Mouse (Mus musculus) myocyte (in vitro differentiated cells): ENCODE results near the gene Lats1. TPM values are rescaled to one million over a fixed set of nuclear protein-coding genes. Genes with fewer than 3 reads are reported as not detected.

Experiments
- H3K27me3 ChIP-seq: one replicate; pipeline ENCODE4 v1.6.1; 2011; ENCODE audit not compliant: control insufficient read depth, insufficient read depth, insufficient read length
- H3K36me3 ChIP-seq: one replicate; pipeline ENCODE4 v1.6.1; 2011; ENCODE audit not compliant: control insufficient read depth, insufficient read depth
- H3K4me2 ChIP-seq: one replicate; pipeline ENCODE4 v1.6.1; 2011; ENCODE audit warnings: low read depth, control low read depth
- H3K4me3 ChIP-seq: one replicate; pipeline ENCODE4 v1.5.1; 2011; ENCODE audit warnings: mild to moderate bottlenecking, control low read depth, moderate library complexity
- H3K79me2 ChIP-seq: one replicate; pipeline ENCODE4 v1.6.1; 2011; ENCODE audit not compliant: control insufficient read depth, insufficient read depth
- H3ac ChIP-seq: one replicate; pipeline ENCODE4 v1.6.1; 2011; ENCODE audit not compliant: control insufficient read depth, insufficient read length
- CEBPB ChIP-seq: IDR thresholded peaks from 2 replicates; pipeline ENCODE4 v1.6.1; 2011; ENCODE audit warnings: mild to moderate bottlenecking, moderate library complexity; ENCODE audit not compliant: poor library complexity, insufficient read depth, severe bottlenecking
- E2F4 ChIP-seq: IDR thresholded peaks from one replicate; pipeline ENCODE4 v1.6.1; 2011; ENCODE audit warnings: mild to moderate bottlenecking, control low read depth, moderate library complexity; ENCODE audit not compliant: insufficient read depth
- MAX ChIP-seq: IDR thresholded peaks from one replicate; pipeline ENCODE4 v1.6.1; 2011; ENCODE audit warnings: low read depth, mild to moderate bottlenecking, control low read depth
- MYOD1 ChIP-seq, 3 experiments: IDR thresholded peaks; one replicate each; pipeline ENCODE4 v1.6.1; 2011; ENCODE audit warnings: control low read depth in 2 of 3, low read depth in 2 of 3, mild to moderate bottlenecking in 2 of 3, moderate library complexity in 1 of 3; ENCODE audit not compliant: insufficient read length in 2 of 3, control insufficient read depth in 1 of 3
- MYOG ChIP-seq, 3 experiments: IDR thresholded peaks; one replicate each; pipeline ENCODE4 v1.6.1; 2011; ENCODE audit warnings: control low read depth in 2 of 3, low read depth in 2 of 3, mild to moderate bottlenecking in 2 of 3; ENCODE audit not compliant: insufficient read length in 2 of 3, control insufficient read depth in 1 of 3, insufficient read depth in 1 of 3
- POLR2A ChIP-seq: IDR thresholded peaks from one replicate; pipeline ENCODE4 v1.6.1; 2011; ENCODE audit warnings: low read depth, mild to moderate bottlenecking, control low read depth, moderate library complexity; ENCODE audit not compliant: insufficient read length
- POLR2AphosphoS2 ChIP-seq: IDR thresholded peaks from one replicate; pipeline ENCODE4 v1.6.1; 2011; ENCODE audit warnings: low read depth, control low read depth; ENCODE audit not compliant: insufficient read length
- REST ChIP-seq: IDR thresholded peaks from one replicate; pipeline ENCODE4 v1.6.1; 2011; ENCODE audit warnings: mild to moderate bottlenecking, control low read depth, moderate library complexity; ENCODE audit not compliant: insufficient read depth, insufficient read length
- SRF ChIP-seq: IDR thresholded peaks from one replicate; pipeline ENCODE4 v1.6.1; 2011; ENCODE audit warnings: low read depth; ENCODE audit not compliant: control insufficient read depth, insufficient read length
- TCF12 ChIP-seq: IDR thresholded peaks from one replicate; pipeline ENCODE4 v1.6.1; 2011; ENCODE audit warnings: mild to moderate bottlenecking, control low read depth; ENCODE audit not compliant: poor library complexity, insufficient read depth, severe bottlenecking
- TCF3 ChIP-seq: IDR thresholded peaks from one replicate; pipeline ENCODE4 v1.6.1; 2011; ENCODE audit warnings: low read depth, control low read depth; ENCODE audit not compliant: insufficient read length
- USF1 ChIP-seq: IDR thresholded peaks from one replicate; pipeline ENCODE4 v1.6.1; 2011; ENCODE audit warnings: low read depth, mild to moderate bottlenecking, control low read depth, moderate library complexity
- polyA plus RNA-seq: library from polyadenylated mRNA; unstranded; fragments of >200 nt; fragmentation: generic; extraction: Trizol; gene quantifications from one replicate; pipeline ENCODE4 v1.2.1, GENCODE M21; 2012; ENCODE audit warnings: missing spikeins

Gene Lats1
- polyA plus RNA-seq, 1 experiment: 5.0 TPM

GRCm38 (mm10) chr10:7667342-7667802 is 13.6 kb upstream of the Lats1 start, which contains the start of gene Nup43:
Nup43 (plus strand) TSS chr10:7667503.
- TF ChIP-seq POLR2A (peak; percentile 60), TCF3 (no peak), POLR2AphosphoS2 (peak; percentile 70), E2F4 (peak; percentile 81), MAX (peak; percentile 67)
- Histone ChIP-seq H3ac (peak within 1 kb of the TSS; percentile 52), H3K4me3 (peak within 1 kb of the TSS; percentile 48), H3K36me3 (no peaks in the 10 kb centered on the region), H3K27me3 (no peaks in the 10 kb centered on the region), H3K79me2 (peaks cover 28% of the 10 kb centered on the region), H3K4me2 (peak within 1 kb of the TSS; percentile 91)

- Histone ChIP-seq H3K79me2 (peaks cover 19% of the 10 kb centered on the region), H3K36me3 (peaks cover 26% of the 10 kb centered on the region), H3K4me2 (no peak overlapping the region), H3K4me3 (no peak overlapping the region), H3ac (no peak overlapping the region), H3K27me3 (no peaks in the 10 kb centered on the region)
- no peak for TF ChIP-seq TCF3
- TF ChIP-seq USF1: no peak
- no peak for TF ChIP-seq MAX
- no peak for TF ChIP-seq MYOD1 (IDR thresholded peaks at IDR 0.05; ENCODE audit: control insufficient read depth in 1 of 3, insufficient read length in 2 of 3, low read depth in 2 of 3)
Observed at GRCm38 (mm10) chr10:7673673-7674072, 7.3 kb upstream of the Lats1 start.

DNA sequence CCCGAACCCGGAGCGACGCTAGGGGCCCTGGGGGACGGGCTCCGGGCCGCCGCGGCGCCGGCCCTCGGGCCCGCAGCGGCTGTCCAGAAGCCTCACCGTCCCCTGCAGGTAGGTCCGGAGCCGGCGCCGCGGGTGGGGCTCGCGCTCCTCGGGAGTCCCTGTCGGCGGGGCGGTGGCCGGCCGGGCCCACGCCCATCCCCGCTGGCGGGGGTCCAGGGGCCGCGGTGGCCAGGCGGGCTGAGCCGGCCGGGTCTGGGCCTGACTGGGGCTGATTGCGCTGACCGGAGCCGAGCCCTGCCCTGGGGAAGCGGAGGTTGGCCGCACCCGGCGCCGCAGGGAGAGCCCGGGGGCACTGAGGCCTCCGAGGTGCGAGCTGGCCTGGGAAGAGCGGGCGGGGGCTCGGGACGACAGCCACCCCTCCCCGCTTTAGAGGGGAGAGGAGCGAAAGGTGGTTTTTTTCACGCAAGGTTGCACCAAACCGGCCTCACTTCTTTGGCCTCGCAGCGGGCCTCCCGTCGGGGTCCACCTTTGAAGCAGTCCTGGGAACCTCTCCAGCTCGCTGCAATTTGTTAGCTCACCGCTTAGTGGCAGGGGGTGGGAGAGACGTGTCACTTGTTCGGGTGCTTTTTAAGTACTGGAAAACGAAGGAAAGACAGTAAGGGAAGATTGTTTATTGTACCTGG is 470 bp downstream of the Lats1 start:
- no peak for TF ChIP-seq POLR2AphosphoS2
- no peak for TF ChIP-seq CEBPB
- TF ChIP-seq SRF: no peak
- no peak for TF ChIP-seq USF1
- TF ChIP-seq MYOG (IDR thresholded peaks at IDR 0.05; ENCODE audit: control insufficient read depth in 1 of 3, insufficient read depth in 1 of 3, insufficient read length in 2 of 3, low read depth in 2 of 3): no peak
- no peak for TF ChIP-seq REST
- no peak for TF ChIP-seq MAX
- no peak for TF ChIP-seq POLR2A
- TF ChIP-seq TCF3: no peak
- TF ChIP-seq E2F4: no peak
- no peak for TF ChIP-seq TCF12
- no peak for TF ChIP-seq MYOD1 (IDR thresholded peaks at IDR 0.05; ENCODE audit: control insufficient read depth in 1 of 3, insufficient read length in 2 of 3, low read depth in 2 of 3)
- Histone ChIP-seq H3K27me3 (no peaks in the 10 kb centered on the region), H3K4me2 (peak overlapping the region; percentile 89), H3K36me3 (peaks cover 6% of the 10 kb centered on the region), H3K79me2 (peaks cover 87% of the 10 kb centered on the region), H3ac (peak overlapping the region; percentile 98), H3K4me3 (peak overlapping the region; percentile 60)

- Histone ChIP-seq H3ac (peak overlapping the region; percentile 98), H3K79me2 (peaks cover 87% of the 10 kb centered on the region), H3K4me3 (peak overlapping the region; percentile 60), H3K27me3 (no peaks in the 10 kb centered on the region), H3K4me2 (peak overlapping the region; percentile 89), H3K36me3 (no peaks in the 10 kb centered on the region)
- TF ChIP-seq USF1 (no peak), CEBPB (no peak), MYOD1 (IDR thresholded peaks at IDR 0.05; ENCODE audit: control insufficient read depth in 1 of 3, insufficient read length in 2 of 3, low read depth in 2 of 3) (no peak), TCF12 (no peak), POLR2AphosphoS2 (no peak), SRF (no peak), E2F4 (no peak), MYOG (IDR thresholded peaks at IDR 0.05; ENCODE audit: control insufficient read depth in 1 of 3, insufficient read depth in 1 of 3, insufficient read length in 2 of 3, low read depth in 2 of 3) (no peak), MAX (no peak), POLR2A (no peak), TCF3 (no peak), REST (no peak)
Observed at GRCm38 (mm10) chr10:7682249-7682648, 1.2 kb downstream of the Lats1 start.

DNA sequence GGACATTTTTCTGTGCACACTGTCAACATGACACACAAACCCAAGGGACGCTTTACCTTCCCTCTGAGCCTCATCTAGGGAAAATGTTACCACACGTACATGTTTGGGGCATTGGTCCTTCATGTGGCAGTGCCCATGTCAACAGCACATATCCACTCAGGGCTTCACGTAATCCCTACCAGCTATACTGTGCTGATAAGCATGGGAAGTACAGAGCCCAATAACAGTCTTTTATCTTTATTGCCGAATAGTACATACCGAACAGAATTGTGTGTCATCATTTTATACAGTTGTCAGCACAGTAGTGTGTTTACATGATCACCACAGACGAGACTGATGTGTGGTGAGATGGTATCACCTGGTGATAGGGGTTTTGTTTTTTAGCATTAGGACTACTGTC is 5.9 kb downstream of the Lats1 start:
- Histone ChIP-seq H3ac (no peak overlapping the region), H3K79me2 (peaks cover 99% of the 10 kb centered on the region), H3K36me3 (peaks cover 2% of the 10 kb centered on the region), H3K4me2 (no peak overlapping the region), H3K4me3 (no peak overlapping the region), H3K27me3 (no peaks in the 10 kb centered on the region)
- TF ChIP-seq MYOG (IDR thresholded peaks at IDR 0.05; ENCODE audit: control insufficient read depth in 1 of 3, insufficient read depth in 1 of 3, insufficient read length in 2 of 3, low read depth in 2 of 3) (no peak), POLR2AphosphoS2 (no peak), MYOD1 (IDR thresholded peaks at IDR 0.05; ENCODE audit: control insufficient read depth in 1 of 3, insufficient read length in 2 of 3, low read depth in 2 of 3) (no peak), CEBPB (no peak), REST (no peak), TCF3 (no peak), MAX (no peak), TCF12 (no peak), E2F4 (no peak), USF1 (no peak), SRF (no peak), POLR2A (no peak)
